Mouse (Mus musculus) cerebellum, postnatal 14 days (tissue): Measurements from ENCODE around the gene Olfr1002.
"Not testable (repeated sequence)": the region's sequence is repeated elsewhere in the genome, so short reads cannot be mapped to it uniquely, and the experiment has no call there.

ENCODE experiments used
- DNase-seq, 2 experiments: peaks; one replicate each; pipeline ENCODE4 v3.0.0; 2021; ENCODE audit warnings: mixed read lengths in 2 of 2

Gene Olfr1002

GRCm38 (mm10) chr2:85650604-85651003 is at the start of gene Olfr1002:
TSS of gene Olfr1002 (minus strand) at chr2:85650704.
- DNase-seq: no peak

- no peak for DNase-seq
Measured at GRCm38 (mm10) chr2:85689131-85689530, 38.6 kb upstream of the Olfr1002 start, which contains the start of gene Olfr1008. TSS of gene Olfr1008 (plus strand) at chr2:85689431.

GRCm38 (mm10) chr2:85678667-85679066 is 28.2 kb upstream of the Olfr1002 start, which contains the start of gene Olfr1006:
TSS of gene Olfr1006 (minus strand) at chr2:85678767.
- no peak for DNase-seq

- not testable (repeated sequence) for DNase-seq
Measured at GRCm38 (mm10) chr2:85664355-85664754, 13.9 kb upstream of the Olfr1002 start, which contains the start of gene Olfr154. TSS of gene Olfr154 (minus strand) at chr2:85664455.

- no peak for DNase-seq
Measured at GRCm38 (mm10) chr2:85611803-85612202, 38.7 kb downstream of the Olfr1002 start, which contains the start of gene Olfr1000. TSS of gene Olfr1000 (minus strand) at chr2:85611903.
